Mouse (Mus musculus) embryonic fibroblast, embryonic 13.5 days (primary cell): ENCODE results near the gene Vmn1r203.
"Not testable (repeated sequence)": the region's sequence is repeated elsewhere in the genome, so short reads cannot be mapped to it uniquely, and the experiment has no call there.

Source experiments
- CTCF ChIP-seq: IDR thresholded peaks from 2 replicates; pipeline ENCODE4 v1.5.1; 2011; ENCODE audit warnings: mild to moderate bottlenecking, control low read depth, low read length, moderate library complexity, borderline replicate concordance; ENCODE audit not compliant: insufficient read depth
- POLR2A ChIP-seq: IDR thresholded peaks from 2 replicates; pipeline ENCODE4 v1.6.1; 2011; ENCODE audit warnings: low read depth, mild to moderate bottlenecking, control low read depth, low read length, moderate library complexity

- TF ChIP-seq POLR2A, CTCF: not testable (repeated sequence)
Measured at GRCm38 (mm10) chr13:22552898-22553297, 35.0 kb downstream of the Vmn1r203 start, which contains the start of gene Vmn1r204.
